Mouse (Mus musculus): ENCODE measurements around the gene Lnx1.

- TF ChIP-seq EP300 (IDR thresholded peaks at IDR 0.05): no peak
- TF ChIP-seq CTCF (IDR thresholded peaks at IDR 0.05): no peak
Observed at GRCm38 (mm10) chr5:74669925-74670324, 32.8 kb downstream of the Lnx1 start.

Data from lung, postnatal 0 days (tissue).